Mouse (Mus musculus) heart, adult 9 months (tissue): ENCODE data around the gene Mtor.

ENCODE experiments used
- DNase-seq, 2 experiments: peaks; one replicate each; pipeline ENCODE4 v3.0.0; 2022; ENCODE audit warnings: low spot score in 2 of 2

Gene Mtor

DNA sequence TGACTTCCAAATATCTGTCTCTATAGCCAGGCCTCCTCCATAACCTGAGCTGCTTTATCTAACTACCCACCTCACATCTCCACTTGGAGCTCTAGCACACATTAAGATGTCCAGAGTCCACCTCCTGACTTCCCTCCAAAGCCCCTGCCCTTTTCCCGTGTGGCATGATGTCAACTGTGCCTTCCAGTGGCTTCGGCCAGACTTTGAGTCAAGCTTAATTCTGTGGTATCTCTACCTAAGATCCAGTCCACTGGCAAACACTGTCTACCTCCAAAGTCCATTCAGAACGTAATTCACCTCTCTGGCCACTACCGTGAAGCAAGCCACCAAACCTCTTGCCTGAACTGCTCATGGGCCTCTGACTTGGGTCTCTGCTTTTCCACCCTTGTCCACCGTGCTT lies 6.5 kb upstream of the Mtor start:
- DNase-seq = no peak

DNA sequence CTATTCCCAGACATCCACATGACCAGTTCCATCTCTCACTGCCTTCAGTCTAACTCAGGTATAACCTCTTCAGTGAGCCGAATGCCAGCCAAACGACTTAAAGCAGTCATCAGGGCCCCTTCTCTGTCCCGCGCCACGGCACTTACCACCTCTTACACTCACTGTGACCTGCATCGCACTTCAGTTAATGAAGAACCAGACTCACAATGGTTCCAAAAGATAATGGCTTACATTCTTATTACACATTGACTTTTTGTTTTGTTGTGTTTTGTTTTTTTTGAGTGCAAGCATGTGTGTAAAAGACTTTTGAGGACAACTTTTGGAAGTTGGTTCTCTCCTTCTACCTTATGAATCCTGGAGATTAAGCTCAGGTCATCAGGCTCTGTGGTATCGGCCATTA lies 5.8 kb upstream of the Mtor start:
- no peak for DNase-seq

DNA sequence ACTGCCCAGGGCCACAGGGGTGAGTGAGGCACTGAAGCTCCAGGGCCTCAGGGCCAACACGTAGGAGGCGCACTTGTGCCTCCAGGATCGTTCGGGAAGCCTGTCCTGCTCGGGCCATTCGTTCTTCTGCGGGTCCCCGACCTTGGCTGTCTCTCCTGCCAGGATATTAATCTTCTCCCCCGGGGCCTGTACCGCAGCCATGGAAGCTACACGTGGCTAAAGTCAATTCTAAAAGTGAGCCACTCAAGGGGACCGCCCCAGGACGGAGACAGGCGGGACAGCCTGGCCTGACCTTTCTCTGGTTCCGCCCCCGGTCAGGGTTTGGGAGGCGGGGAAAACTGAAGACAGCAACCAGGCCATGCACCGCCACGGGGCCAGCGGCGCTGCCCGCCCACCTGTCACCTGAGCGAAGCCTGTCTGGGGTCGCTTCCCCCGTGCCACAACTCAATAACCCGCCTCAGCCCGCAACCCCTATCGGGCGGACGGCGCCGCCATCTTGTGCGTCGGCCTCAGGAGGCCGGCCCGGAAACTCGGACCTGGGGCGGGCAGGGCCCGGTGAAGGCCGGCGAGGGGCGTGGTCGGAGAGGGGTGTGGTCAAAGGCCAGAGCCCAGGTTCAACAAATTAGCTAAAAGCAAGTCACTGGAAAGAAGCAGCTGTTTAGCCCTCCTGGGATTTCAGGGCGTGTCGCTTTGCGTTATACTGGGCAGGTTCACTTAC lies 4.0 kb upstream of the Mtor start, which contains the start of gene Ubiad1:
TSS of gene Ubiad1 (minus strand) at position 522 of the 718 bp plus-strand sequence.
- peak; percentile 80 to 85 for DNase-seq

DNA sequence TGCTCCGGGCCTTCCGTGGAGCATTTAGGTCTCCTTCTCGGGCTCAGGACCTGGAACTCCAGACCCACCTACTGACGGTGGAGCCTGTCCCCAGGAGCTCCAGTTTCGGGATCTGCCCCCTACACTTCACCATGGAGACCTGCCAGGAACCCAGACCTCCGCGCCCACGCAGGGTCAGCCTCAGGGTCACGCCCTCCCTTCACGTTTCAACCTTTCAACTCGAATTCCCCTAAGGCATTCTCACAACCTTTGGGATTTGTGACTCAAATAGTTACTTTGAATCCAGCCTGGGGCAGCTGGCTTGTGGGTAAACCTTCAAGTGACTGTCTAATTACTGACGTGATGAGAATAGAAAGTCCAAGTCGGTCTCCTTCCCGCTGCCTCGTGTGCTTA lies 438 bp downstream of the Mtor start:
- DNase-seq = peak in 1 of 2 experiments; percentile 38

DNA sequence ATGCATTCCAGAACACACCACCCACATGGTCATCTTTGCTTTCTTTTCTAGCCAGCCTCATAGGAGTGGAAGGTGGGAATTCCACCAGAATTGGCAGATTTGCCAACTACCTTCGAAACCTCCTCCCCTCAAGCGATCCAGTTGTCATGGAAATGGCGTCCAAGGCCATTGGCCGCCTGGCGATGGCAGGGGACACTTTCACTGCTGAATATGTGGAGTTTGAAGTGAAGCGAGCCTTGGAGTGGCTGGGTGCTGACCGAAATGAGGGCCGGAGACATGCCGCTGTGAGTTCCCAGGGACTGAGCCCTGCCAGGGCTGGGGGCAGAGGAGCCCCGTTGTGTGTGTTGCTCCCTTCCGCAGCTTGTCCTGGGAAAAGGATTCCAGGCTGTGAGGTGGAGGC lies 5.3 kb downstream of the Mtor start:
- DNase-seq = no peak

DNA sequence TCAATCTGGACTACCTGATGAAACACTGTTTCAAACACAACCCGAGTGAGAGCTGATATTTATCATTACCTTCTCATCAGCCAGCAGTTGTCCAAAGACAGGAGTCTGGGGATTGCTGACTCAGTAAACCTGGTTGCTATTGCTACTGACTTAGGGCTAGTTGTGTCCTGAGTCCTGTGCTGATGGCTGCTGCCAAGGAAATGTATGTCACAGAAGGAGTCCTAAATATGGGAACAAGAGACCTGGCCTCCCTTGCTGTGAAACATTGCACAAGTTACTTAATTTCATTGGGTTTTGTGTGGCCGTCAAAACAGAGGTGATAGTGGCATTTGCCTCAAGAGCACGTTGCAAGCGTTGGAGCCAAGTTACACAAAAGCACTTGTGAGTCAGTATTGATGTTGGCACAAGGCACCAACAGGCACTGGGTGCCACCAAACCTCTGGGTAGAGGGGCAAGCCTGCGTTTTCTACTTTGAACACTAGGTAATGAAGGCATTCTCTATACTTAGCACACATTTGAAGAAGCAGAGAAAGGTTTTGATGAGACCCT lies 7.1 kb downstream of the Mtor start:
- DNase-seq = no peak

DNA sequence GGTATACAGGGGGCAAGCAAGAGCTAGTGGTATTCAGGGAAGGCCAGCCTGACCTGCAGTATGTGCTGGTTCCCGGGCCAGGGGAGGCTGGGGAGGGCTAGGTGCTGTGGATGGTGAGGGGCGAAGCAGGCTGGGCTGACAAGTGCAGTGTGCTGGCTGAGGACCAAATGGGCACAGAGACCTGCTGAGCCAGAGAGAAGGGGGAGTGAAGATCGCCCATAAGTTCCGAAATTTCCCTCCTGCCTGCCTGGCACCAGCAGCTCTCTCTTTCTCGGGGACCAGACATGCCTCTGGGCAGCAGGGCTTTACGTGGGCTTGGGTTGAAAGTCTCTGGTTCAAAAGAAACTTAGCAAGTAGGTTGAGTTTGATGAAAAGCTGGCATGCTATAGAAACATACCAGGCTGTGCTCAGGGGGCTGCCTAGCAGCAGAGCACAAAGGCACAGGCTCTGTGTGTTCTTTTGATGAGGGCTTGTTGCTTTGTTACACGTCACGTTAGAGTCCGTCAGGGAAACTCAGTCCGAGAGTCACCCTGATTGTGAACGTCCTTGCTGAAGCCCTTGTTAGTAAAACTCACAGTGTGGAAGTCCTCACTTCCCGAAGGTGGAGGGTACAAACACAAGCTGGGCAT lies 12.4 kb downstream of the Mtor start:
- no peak for DNase-seq

DNA sequence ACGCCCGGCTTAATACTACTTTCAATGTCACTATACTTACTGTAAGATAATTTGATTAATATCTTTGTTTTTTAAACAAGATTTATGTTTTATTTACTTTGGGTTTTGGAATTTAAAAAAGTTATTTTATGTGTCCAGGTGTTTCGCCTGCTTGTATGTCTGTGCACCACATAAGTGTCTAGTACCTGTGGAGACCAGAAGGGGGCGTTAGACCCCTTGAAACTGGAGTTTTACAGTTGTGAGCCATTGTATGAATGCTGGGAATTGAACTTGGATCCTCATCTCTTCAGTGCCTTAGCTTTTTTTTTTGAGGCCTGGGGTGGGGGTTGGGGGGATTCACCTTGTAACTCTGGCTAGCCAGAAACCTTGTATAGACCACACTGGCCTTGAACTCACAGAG lies 13.4 kb downstream of the Mtor start:
- no peak for DNase-seq

DNA sequence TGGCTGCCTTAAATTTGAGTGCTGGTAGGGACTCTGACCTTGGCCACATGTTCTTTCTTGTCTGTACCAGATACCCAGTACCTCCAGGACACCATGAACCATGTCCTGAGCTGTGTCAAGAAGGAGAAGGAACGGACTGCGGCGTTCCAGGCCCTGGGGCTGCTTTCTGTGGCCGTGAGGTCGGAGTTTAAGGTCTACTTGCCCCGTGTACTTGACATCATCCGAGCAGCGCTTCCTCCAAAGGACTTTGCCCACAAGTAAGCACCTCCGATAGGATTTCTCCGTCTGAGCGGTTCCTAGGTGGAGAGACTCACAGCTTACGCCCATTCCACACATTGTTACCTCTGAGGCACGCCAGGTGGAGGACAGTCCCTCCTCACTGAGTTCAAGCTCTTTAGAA lies 14.3 kb downstream of the Mtor start:
- no peak for DNase-seq

DNA sequence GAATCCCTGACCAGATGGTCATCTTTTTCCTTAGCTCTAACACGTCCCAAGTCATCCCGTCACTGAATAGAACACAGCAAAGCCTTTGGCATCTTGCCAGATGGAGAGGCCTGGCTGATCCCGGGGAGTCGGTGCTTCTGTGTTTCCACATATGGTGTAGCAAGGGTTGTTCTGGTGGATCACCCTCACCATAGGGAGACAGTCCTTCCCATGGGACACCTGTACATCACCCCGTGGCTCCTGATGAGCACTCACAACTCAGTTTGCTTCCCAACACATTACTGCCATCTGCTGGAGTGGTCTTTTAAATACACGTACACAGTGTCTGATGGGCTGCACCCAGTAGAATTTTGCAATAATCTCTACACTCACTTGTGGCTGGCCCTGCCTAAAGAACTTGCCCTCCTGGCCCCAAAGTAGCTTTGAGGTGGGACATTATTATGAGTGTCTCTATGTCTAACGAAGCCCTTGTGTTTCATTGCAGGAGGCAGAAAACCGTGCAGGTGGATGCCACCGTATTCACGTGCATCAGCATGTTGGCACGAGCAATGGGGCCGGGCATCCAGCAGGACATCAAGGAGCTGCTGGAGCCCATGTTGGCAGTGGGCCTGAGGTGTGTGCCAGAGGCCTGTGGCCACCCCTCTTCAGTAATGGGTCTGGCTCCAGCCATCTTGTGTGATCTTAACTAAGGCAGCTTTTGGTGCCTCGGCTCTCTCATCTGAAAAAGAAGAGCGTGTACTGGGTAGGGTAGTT lies 15.0 kb downstream of the Mtor start:
- DNase-seq = peak in 1 of 2 experiments; percentile 34

DNA sequence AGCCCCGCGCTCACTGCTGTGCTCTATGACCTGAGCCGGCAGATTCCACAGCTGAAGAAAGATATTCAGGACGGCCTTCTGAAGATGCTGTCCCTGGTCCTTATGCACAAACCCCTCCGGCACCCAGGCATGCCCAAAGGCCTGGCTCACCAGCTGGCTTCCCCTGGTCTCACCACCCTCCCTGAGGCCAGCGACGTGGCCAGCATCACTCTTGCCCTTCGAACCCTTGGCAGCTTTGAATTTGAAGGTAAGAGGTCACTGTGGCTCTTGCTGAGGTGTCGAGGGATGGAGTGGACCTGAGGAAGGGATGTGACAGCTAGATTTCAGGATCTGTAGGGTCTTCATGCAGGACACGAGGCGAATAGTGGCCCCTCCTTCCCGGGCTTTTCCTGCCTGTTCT lies 15.9 kb downstream of the Mtor start:
- DNase-seq = no peak

DNA sequence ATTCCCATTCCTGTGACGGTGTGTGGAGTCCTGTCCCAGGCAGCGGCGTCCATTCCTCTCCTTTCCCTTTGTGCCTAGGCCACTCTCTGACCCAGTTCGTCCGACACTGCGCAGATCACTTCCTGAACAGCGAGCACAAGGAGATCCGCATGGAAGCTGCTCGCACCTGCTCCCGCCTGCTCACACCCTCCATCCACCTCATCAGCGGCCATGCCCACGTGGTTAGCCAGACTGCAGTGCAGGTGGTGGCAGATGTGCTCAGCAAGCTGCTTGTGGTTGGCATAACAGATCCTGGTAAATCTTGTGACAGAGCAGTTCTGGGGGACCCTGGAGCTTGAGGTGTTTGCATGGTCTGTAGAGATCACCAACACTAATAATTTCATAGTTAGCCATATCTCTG lies 16.5 kb downstream of the Mtor start:
- DNase-seq = no peak

DNA sequence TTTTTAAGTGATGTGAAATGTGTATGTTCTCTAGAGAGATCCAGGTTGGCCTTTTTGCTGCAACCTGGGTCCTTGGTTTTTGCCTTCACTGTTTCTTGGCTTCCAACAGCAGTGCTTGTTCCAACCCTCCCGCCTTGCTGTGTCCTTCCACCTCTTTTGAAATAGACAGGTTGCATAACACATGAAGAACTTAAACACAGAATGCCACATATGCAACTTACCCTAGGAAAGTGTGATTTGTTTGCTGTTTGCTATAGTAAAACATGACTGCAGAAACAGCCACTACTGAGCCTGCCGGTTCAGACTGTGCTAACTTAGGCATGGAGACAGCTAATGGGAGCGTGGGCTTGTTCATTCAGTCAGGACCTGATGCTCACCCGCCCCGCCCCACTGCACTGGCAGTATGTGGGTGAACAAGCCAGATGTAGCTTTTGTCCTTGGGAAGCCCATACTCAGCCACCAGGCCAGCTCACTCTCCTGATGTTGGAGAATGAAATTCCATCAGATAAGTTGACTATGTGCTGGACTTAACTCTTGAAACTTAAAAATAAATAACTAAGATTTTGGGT lies 18.2 kb downstream of the Mtor start:
- DNase-seq = no peak

DNA sequence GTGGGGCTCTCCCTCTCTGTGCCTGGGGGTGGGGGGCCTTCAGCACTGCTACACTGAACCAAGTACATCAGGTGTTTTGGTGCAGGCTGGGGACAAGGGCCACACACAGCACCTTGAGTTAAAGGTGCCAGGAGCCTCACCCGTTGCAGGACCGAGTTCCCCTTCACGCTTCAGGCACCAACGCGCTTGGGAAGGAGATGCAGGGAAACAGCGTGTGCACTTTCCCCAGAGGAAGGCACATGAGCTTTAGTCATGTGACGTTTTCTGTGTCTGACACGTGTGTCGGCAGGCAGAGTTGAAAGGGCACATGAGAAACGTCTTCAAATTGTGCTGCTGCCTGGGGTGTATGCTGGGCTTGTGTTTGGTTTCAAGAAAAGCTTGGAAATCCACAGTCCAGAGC lies 20.0 kb downstream of the Mtor start:
- no peak for DNase-seq

DNA sequence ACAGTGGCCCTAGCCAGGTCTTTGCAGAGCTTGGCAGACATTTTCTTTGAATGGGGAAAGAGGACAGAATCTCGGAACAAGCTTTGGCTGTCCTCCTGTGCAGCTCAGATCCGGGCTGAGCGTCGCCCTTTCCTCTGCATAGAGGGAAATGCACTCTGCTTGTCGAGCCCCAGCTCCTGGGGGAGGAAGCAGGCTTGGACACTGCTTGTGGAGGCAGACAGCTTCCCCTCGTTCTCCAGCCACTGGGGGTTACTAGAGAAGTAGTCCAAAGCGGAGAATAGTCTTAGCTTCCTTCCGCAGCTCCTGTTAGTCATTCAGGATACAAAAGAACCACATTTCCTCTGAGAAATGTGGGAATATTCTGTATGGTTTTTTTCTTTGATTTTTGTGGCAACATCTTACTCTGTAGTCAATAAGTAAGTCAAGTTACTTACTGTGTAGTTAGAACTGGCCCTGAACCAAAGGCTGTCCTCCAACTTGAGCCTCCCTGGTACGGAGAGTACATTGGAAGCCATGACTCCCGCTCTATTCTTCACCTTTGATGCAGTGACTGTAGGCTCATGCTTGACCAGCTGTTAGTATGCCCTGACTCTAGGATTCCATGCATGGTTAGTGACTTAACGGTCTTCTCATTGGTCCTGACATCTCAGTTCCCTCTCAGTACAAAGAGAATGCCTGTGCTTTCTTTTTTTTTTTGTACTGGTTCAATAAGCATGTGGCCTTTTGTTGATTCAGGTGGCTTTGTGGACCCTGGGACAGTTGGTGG lies 21.3 kb downstream of the Mtor start:
- no peak for DNase-seq

DNA sequence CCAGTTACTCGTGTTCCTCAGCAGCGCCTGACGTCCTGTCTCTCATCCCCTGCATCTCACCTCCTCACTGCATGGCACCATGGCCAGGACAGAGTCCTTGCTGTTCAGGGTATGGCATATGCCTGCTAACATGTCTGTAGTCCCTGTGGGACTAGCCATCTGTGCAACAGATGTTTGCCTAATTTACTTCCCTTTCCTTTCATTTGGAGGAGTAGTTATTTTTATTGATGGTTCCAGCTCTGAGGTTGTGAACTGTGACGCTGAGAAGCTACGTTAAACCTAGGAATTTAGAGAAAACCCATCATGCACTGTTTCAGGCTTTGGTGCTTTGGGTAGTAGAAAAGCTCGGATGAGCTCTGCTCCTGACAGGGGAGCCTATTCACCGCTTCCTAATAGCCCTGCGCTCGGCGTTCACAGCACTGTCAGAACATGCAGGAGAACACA lies 23.0 kb downstream of the Mtor start:
- DNase-seq = no peak

DNA sequence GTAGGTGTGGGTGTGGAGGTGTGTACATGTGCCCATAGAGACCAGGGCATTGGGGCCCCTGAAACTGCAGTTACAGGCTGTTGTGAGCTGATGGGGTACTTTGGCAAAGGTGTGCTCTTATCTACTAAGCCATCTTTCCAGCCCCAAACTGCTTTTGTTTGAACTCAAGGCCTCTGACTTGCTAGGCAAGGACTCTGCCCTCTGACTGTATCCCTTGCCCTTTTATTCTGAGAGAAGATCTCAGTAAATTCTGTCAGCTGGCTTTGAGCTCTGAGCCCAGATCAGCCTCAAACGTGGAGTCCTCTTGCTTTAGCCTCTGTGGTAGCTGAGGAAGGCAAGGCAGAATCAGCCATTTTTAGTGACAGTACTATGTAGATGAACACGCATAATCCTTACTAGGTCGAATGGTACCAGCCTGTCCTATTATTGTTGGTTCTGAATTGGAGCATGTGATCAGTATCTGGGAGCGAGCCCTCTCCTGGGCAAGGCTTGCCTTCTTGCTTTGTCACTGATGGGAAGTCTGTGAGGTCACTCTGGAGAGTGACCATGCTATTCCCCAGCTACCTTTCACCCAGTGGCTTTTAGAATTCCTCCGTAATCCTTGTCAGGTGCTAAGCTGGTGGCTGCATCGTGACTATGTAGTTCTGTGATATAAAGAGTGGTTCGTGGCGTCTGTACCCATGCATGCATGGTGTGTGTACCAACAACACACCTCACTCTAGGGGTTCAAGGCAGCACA lies 24.2 kb downstream of the Mtor start:
- no peak for DNase-seq

DNA sequence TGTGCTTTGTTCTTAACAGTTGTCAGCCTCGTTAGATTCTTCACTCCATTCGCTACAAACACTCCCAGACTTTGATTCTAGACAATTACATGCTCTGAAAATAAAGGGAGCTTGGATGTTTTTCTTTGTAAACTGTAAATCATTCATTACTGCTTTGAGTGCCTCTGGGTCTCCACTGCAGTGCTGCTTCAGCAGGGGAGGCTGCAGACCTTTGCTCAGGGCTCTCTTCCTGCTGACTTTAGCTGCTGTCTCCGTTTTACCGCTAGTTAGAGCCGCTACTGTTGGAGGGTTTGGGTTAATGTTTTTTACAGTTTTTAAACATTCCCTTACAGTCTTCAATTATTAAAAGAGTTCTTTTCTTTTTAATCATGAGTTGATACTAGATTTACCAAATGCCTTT lies 25.1 kb downstream of the Mtor start:
- DNase-seq = no peak

DNA sequence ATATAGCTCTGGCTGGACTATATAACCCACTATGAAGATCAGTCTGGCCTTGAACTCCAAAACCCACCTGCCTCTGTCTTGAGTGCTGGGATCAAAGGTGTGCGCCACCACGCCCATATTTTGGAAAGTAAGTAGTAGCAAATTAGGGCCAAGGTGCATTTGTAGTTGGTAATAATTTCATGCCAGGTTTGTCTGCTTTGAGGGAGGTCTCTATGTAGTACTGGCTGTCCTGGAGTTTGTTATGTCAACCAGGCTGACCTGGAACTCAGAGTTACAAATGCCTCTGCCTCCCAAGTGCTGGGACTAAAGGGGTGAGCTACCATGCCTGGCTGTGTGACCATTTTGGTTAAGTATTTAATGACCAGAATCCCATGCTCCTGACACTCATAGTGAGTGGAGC lies 31.8 kb downstream of the Mtor start:
- DNase-seq = no peak

DNA sequence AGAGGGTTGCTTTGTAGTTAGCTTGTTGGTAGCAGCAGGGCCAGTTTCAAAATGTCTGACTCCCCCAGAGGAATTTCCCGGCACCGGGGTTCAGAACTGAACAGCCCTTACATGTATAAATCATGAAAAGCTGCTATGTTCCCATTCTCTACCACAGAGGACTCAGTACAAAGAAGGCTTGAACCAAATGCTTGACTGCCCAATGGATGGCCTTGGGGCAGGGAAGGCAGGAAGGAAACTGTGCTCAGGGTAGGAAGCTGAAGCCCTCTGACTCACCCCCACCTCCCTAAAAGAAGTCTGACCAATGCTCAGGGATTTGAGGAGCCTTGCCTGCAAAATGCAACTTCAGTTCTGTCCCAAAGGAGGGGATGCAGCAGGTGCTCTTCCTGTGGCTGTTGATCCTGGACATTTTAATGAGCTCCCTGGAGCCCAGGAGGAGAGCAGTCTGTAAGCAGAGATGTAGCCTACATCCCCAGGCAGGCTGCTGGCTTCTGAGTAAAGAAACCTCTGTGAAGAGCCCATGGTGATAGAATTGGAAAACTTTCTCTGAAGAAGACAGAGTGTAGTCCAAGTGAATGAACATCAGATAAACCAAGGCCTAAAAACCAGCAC lies 33.3 kb downstream of the Mtor start:
- DNase-seq = no peak
